Mouse (Mus musculus): ENCODE results near the gene Sema3c. TPM values are rescaled to one million over a fixed set of nuclear protein-coding genes. Genes with fewer than 3 reads are reported as not detected.

Sema3c gene
- polyA plus RNA-seq, 1 experiment from 2014 or later: 10.2 TPM

DNA sequence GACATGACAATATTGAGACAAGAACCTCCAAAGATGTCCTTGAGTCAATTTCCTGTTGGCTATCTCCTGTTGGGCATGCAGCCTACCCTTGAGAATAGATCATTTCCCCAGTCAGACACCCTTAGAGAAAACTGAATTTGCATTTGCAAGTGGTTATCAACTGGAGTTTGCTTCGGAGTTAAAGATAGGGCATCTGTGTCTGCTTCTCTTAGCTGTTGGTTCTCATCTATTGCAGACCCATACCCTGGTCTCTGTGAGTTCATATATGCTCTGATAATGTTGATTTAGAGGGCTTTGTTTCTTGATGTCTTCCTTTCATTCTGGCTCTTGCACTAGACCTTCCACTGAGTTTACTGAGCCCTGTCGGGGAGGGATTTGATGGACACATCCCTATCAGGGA, 106.8 kb downstream of the Sema3c start:
- Histone ChIP-seq H3K27me3 (ENCODE audit: low read depth, poor library complexity, severe bottlenecking) (no peaks in the 10 kb centered on the region), H3K9me3 (replicated peaks) (no peaks in the 10 kb centered on the region), H3K4me3 (no peak overlapping the region), H3K36me3 (no peaks in the 10 kb centered on the region), H3K27ac (no peak overlapping the region), H3K4me1 (no peaks in the 10 kb centered on the region)
- 84% methylated on average over 2 of the region's 2 CpGs for WGBS
- no peak for DNase-seq (ENCODE audit: low spot score)

DNA sequence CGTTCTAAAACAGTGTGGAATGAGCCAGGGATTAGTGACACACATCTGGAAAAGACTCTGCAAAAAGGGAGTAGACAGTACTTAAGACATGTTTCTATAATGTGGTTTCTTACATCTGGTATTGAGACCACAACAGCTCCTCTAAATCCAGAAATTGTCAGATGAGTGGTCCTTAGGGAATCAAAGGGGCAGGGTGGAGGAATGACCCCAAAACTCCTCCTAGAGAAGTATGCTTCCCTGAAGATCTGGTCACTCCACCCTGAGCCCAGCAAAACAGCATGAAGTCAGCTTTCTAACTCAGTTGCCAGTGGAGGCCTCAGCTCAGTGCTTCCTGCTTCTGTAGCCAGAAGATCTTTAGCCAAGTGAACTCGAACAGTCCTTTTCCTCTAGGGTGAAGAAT, 115.0 kb downstream of the Sema3c start:
- H3K9me3 ChIP-seq (replicated peaks): no peaks in the 10 kb centered on the region
- H3K4me1 ChIP-seq: no peaks in the 10 kb centered on the region
- DNase-seq (ENCODE audit: low spot score): no peak
- no peaks in the 10 kb centered on the region for H3K27me3 ChIP-seq (ENCODE audit: low read depth, poor library complexity, severe bottlenecking)
- no peak overlapping the region for H3K27ac ChIP-seq
- WGBS: 76% methylated on average over 2 of the region's 2 CpGs
- no peaks in the 10 kb centered on the region for H3K36me3 ChIP-seq
- H3K4me3 ChIP-seq: no peak overlapping the region

DNA sequence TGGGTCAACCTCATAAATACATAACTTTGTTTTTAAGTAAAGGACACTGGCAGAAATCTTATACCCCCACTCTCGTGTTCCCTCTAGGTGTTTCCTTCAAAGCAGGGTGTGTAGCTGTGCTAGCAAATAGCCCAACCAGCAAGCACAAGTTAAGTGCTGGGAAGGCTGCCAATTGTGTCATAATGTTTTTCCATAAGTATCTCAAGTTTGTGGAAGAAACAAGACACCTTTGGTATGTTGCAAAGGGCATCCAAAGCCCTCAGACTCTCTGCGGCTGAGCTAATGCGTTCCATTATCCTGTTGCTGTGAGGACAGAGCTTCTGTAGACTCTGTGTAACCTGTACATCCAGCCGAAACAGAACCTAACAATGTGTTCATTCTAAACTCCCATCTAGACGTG, 115.5 kb downstream of the Sema3c start:
- no peak for DNase-seq (ENCODE audit: low spot score)
- Histone ChIP-seq H3K4me1 (no peaks in the 10 kb centered on the region), H3K36me3 (no peaks in the 10 kb centered on the region), H3K27ac (no peak overlapping the region), H3K27me3 (ENCODE audit: low read depth, poor library complexity, severe bottlenecking) (no peaks in the 10 kb centered on the region), H3K9me3 (replicated peaks) (no peaks in the 10 kb centered on the region), H3K4me3 (no peak overlapping the region)
- 86% methylated on average over 5 of the region's 5 CpGs for WGBS

DNA sequence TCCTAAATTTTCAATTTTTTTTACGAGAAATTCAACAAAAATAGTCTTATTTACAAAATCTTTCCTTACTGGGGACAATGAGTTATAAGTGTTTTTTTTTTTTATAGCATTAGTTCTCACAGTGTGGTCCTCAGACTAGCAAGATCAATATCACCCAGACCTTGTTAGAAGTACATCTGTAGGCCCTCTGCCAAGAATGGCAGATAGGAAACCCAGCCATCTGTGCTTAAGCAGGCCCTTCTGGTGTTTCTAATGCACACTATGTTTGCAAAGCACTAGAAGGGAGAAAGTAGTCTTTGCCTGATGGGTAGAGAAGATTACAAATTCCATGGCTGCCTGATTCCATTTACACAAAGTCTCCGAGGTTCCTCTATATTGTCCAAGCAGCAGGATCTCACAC, 121.3 kb downstream of the Sema3c start:
- H3K27me3 ChIP-seq (ENCODE audit: low read depth, poor library complexity, severe bottlenecking): no peaks in the 10 kb centered on the region
- DNase-seq (ENCODE audit: low spot score): no peak
- 79% methylated on average over 2 of the region's 2 CpGs for WGBS
- H3K4me1 ChIP-seq: no peaks in the 10 kb centered on the region
- H3K9me3 ChIP-seq (replicated peaks): no peaks in the 10 kb centered on the region
- H3K36me3 ChIP-seq: no peaks in the 10 kb centered on the region
- H3K27ac ChIP-seq: no peak overlapping the region
- no peak overlapping the region for H3K4me3 ChIP-seq

DNA sequence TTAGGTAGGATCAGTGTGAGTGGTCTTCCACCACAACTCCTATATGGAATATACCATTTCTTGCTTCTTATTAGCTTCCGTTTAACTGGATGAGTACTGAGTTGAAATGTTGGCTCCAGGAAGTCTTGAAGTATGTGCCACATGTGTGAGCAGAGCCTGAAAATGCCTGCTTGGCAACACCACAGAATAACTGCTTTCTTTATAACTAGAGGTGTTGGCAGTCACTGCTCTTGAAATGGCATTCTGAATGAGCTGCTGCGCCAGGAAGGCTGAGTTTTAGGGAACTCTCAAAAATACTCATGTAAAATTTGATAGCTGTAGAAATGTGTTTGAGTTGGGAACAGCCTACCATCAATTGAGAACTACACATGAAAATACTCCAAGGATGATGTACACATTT, 124.8 kb downstream of the Sema3c start:
- H3K9me3 ChIP-seq (replicated peaks): no peaks in the 10 kb centered on the region
- peaks cover 4% of the 10 kb centered on the region; the same call in 1 of the 2 replicates for H3K4me1 ChIP-seq
- DNase-seq (ENCODE audit: low spot score): no peak
- no peak overlapping the region for H3K27ac ChIP-seq
- H3K27me3 ChIP-seq (ENCODE audit: low read depth, poor library complexity, severe bottlenecking): no peaks in the 10 kb centered on the region
- 91% methylated on average over 2 of the region's 2 CpGs for WGBS
- H3K36me3 ChIP-seq: no peaks in the 10 kb centered on the region
- no peak overlapping the region for H3K4me3 ChIP-seq

DNA sequence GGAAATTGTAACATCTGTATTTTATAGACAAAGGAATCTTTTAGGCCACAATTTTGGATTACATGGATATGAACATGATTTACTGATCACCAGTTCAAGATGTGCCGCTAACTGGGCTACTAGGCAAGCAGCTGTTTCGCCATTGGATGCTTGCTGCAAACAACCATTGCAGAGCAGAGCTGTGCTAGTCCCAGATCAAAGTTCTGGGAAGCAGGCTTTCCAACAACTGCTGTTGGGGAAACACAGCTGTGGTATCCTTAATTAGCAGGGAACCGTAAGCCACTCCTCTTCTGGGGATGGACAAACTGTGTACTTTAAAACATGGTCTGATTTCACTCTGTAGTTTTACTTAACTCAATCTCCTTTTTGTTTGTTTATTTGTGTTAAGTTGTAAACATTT, 130.1 kb downstream of the Sema3c start:
- DNase-seq (ENCODE audit: low spot score): peak; percentile 41
- H3K4me1 ChIP-seq: peaks cover 19% of the 10 kb centered on the region
- no peaks in the 10 kb centered on the region for H3K36me3 ChIP-seq
- H3K4me3 ChIP-seq: no peak overlapping the region
- H3K27ac ChIP-seq: no peak overlapping the region
- no peaks in the 10 kb centered on the region for H3K27me3 ChIP-seq (ENCODE audit: low read depth, poor library complexity, severe bottlenecking)
- WGBS: 23% methylated on average over 3 of the region's 3 CpGs
- no peaks in the 10 kb centered on the region for H3K9me3 ChIP-seq (replicated peaks)

DNA sequence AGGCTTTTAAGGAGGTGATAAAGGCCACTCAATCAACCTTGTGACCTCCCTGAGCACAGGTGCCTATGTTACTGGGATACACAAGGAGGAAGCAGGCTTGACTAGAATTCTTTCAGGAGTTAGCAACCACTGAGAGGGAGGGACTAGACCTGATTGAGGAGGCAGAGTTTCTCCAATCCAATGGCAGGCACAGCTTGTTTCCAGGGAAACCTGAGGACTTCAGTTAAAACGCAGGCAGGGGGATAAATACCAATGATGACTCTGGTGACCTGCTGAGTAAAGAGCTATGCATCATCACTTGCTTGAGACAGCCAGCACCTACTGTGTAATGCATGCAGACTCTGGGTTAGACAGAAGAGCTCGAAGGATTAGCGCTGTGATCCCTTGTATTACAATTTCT, 133.0 kb downstream of the Sema3c start:
- H3K4me3 ChIP-seq: no peak overlapping the region
- no peaks in the 10 kb centered on the region for H3K36me3 ChIP-seq
- H3K4me1 ChIP-seq: peaks cover 19% of the 10 kb centered on the region
- DNase-seq (ENCODE audit: low spot score): no peak
- H3K27me3 ChIP-seq (ENCODE audit: low read depth, poor library complexity, severe bottlenecking): no peaks in the 10 kb centered on the region
- 57% methylated on average over 3 of the region's 3 CpGs for WGBS
- no peak overlapping the region for H3K27ac ChIP-seq
- no peaks in the 10 kb centered on the region for H3K9me3 ChIP-seq (replicated peaks)

DNA sequence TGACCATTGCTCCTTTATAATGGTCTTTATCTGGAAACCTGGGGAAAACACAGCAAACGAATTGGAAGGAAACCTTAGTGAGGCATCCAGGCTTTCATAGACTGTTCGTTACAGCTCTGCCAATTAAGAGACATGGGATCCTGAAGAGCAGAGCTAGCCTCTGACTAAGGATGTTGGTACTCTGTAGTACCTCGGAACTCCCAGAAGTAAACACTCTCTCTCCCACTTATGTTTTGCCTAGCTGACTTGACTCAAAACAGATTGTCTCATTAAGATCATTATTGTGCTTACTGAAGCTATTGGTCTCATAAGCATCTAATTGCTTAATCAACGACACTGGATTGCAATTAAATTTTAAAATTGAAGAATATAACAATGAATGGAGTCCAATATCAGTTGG, 138.3 kb downstream of the Sema3c start:
- no peaks in the 10 kb centered on the region for H3K27me3 ChIP-seq (ENCODE audit: low read depth, poor library complexity, severe bottlenecking)
- H3K4me3 ChIP-seq: no peak overlapping the region
- no peaks in the 10 kb centered on the region for H3K4me1 ChIP-seq
- DNase-seq (ENCODE audit: low spot score): no peak
- no peak overlapping the region for H3K27ac ChIP-seq
- 76% methylated on average over 4 of the region's 4 CpGs for WGBS
- H3K36me3 ChIP-seq: no peaks in the 10 kb centered on the region
- no peaks in the 10 kb centered on the region for H3K9me3 ChIP-seq (replicated peaks)

DNA sequence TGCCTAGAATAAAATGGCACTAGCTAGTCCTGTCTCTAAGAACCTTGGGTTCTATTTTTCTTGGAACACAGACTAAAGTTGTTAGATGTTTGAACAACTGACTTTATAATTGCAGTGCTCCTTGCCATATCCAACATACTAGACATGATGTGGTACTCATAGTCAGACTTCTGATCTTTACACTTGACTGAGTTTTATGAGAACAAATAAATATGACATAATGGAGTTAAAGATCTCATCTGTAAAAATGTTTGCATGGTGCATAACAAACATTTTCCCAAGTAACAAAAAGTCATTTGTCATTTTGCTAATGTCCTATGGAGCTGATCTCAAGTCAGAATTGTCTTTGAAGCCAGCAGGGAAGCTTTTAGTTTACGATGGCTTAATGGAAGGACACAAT, 141.1 kb downstream of the Sema3c start:
- H3K4me1 ChIP-seq: no peaks in the 10 kb centered on the region
- H3K4me3 ChIP-seq: no peak overlapping the region
- H3K36me3 ChIP-seq: no peaks in the 10 kb centered on the region
- 76% methylated on average over 1 of the region's 1 CpGs for WGBS
- H3K9me3 ChIP-seq (replicated peaks): no peaks in the 10 kb centered on the region
- H3K27me3 ChIP-seq (ENCODE audit: low read depth, poor library complexity, severe bottlenecking): no peaks in the 10 kb centered on the region
- H3K27ac ChIP-seq: no peak overlapping the region
- no peak for DNase-seq (ENCODE audit: low spot score)

DNA sequence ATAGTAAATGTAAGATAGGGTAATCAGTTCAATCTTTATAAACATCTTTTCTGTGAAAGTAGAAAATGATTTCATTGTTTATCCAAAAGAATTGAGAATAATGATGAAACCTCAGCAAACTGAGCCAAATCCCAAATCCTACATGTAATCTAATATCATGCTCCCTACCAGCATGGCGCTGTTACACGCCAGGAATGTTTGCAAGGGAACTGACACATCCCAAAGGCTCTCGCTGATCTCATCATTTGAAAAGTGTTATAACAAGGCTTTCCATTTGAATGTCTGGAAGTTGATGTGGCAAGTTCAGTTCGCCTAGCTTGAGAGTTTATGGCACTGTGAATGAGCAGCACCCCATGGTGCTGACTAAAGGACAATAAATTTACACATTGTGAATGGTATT, 145.9 kb downstream of the Sema3c start:
- no peak overlapping the region for H3K4me3 ChIP-seq
- no peak for DNase-seq (ENCODE audit: low spot score)
- H3K36me3 ChIP-seq: no peaks in the 10 kb centered on the region
- 85% methylated on average over 4 of the region's 4 CpGs for WGBS
- no peak overlapping the region for H3K27ac ChIP-seq
- no peaks in the 10 kb centered on the region for H3K9me3 ChIP-seq (replicated peaks)
- H3K27me3 ChIP-seq (ENCODE audit: low read depth, poor library complexity, severe bottlenecking): no peaks in the 10 kb centered on the region
- H3K4me1 ChIP-seq: peaks cover 3% of the 10 kb centered on the region; the same call in 1 of the 2 replicates

DNA sequence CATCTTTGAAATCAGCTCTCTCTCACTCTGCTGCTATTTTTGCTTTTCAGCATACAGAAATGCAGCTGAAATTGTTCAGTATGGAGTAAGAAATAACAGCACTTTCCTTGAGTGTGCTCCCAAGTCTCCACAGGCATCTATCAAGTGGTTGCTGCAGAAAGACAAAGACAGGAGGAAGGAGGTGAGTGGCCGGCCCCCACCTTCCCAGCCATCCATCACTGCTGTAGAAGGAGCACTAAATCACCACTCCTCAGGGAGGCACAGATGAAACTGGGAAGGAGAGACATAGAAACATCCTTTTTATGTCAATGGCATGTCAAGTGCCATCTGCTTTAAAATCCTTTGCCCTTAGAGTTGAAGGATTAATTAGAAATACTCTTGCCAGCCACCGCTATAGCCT, 149.9 kb downstream of the Sema3c start:
- Histone ChIP-seq H3K4me3 (no peak overlapping the region), H3K9me3 (replicated peaks) (no peaks in the 10 kb centered on the region), H3K4me1 (peaks cover 3% of the 10 kb centered on the region; the same call in 1 of the 2 replicates), H3K36me3 (no peaks in the 10 kb centered on the region), H3K27me3 (ENCODE audit: low read depth, poor library complexity, severe bottlenecking) (no peaks in the 10 kb centered on the region), H3K27ac (no peak overlapping the region)
- WGBS: 14% methylated on average over 2 of the region's 2 CpGs
- DNase-seq (ENCODE audit: low spot score): no peak

DNA sequence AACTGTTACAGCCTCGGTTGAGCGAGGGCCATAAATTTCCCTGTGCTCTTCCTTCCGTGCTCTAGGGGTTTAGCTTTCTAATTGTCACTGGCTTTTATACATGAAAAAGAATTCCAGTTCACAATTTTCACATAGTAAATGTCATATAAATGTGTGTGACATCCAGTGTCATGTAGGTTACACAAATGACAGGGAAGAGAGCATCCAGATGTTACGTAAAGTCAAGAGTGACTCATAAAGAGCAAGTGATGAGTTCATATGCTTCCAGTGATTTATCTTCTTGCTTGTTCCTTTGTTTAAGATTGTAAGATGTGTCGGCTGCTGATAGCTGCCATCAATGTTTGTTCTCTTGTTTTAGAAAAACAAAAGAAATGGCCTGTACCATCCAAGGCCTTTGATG, 154.0 kb downstream of the Sema3c start:
- H3K27me3 ChIP-seq (ENCODE audit: low read depth, poor library complexity, severe bottlenecking): no peaks in the 10 kb centered on the region
- no peak overlapping the region for H3K27ac ChIP-seq
- H3K4me1 ChIP-seq: peaks cover 3% of the 10 kb centered on the region; the same call in 1 of the 2 replicates
- H3K9me3 ChIP-seq (replicated peaks): no peaks in the 10 kb centered on the region
- H3K4me3 ChIP-seq: no peak overlapping the region
- H3K36me3 ChIP-seq: no peaks in the 10 kb centered on the region
- DNase-seq (ENCODE audit: low spot score): no peak
- 42% methylated on average over 5 of the region's 5 CpGs for WGBS

DNA sequence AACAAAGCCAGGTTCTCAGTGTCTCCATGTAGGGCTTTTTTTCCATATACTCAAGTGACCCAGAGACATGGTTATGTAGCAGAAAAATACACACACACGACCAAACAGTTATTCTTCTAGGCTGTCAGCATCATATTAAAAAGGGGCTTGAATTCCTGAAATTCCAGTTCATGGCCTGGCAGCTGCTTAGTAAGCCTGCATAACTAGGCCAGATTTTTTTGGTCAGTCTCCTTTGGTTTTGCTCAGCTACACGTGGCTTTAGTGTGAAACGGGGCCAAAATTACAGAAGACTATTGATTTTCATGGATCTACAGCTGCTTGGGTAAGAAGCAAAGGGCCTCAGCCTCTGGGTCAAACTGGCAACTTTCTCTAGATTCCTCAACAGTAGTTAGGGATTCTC, 165.7 kb downstream of the Sema3c start:
- DNase-seq (ENCODE audit: low spot score): no peak
- Histone ChIP-seq H3K27me3 (ENCODE audit: low read depth, poor library complexity, severe bottlenecking) (no peaks in the 10 kb centered on the region), H3K4me1 (peaks cover 4% of the 10 kb centered on the region; the same call in 1 of the 2 replicates), H3K27ac (no peak overlapping the region), H3K36me3 (no peaks in the 10 kb centered on the region), H3K4me3 (no peak overlapping the region), H3K9me3 (replicated peaks) (no peaks in the 10 kb centered on the region)
- WGBS: 72% methylated on average over 3 of the region's 3 CpGs

DNA sequence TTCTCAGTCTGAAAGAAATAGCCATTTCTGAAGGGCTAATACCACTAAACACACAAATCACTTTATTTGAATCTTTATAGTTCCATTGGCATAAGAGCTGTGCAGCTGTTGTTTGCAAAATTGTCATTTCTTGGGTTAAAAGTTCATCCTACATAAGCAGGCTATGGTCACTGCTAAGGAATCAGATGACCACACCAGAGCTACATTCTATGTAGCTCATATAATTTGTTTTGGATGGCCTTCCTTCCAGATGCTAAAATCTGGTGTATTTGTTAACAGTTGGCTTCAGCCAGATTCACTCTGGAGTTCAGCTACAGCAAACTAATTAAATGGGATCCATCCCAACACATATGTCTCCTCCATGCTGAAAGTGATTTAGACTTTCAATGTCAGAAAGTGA, 172.4 kb downstream of the Sema3c start:
- Histone ChIP-seq H3K4me3 (no peak overlapping the region), H3K27me3 (ENCODE audit: low read depth, poor library complexity, severe bottlenecking) (no peaks in the 10 kb centered on the region), H3K27ac (no peak overlapping the region), H3K36me3 (no peaks in the 10 kb centered on the region), H3K4me1 (peaks cover 8% of the 10 kb centered on the region; the same call in 1 of the 2 replicates), H3K9me3 (replicated peaks) (no peaks in the 10 kb centered on the region)
- DNase-seq (ENCODE audit: low spot score): no peak
